Mouse (Mus musculus) liver, postnatal 0 days (tissue): ENCODE results near the gene Arfip1. TPM values are rescaled to one million over a fixed set of nuclear protein-coding genes. Genes with fewer than 3 reads are reported as not detected.

Source experiments
- ATAC-seq: fragments of 200-750 bp; cut with Nextera tagmentation; 2 replicates; pipeline ENCODE4 v1.8.0; 2017; ENCODE audit warnings: mild to moderate bottlenecking, moderate library complexity
- DNase-seq: peaks from one replicate; pipeline ENCODE4 v3.0.0-alpha.2; 2016
- H3K27ac ChIP-seq: fragments of 300-500 bp; sonication (generic); 2 replicates; pipeline ENCODE4 v1.5.1; 2014; ENCODE audit warnings: antibody characterized with exemption, moderate library complexity, mild to moderate bottlenecking, low read depth
- H3K27me3 ChIP-seq: fragments of 300-500 bp; sonication (generic); 2 replicates; pipeline ENCODE4 v1.6.1; 2014; ENCODE audit warnings: low read length, control low read depth, mixed read lengths; ENCODE audit not compliant: insufficient read depth
- H3K36me3 ChIP-seq: fragments of 300-500 bp; sonication (generic); replicated peaks from 2 replicates; pipeline ENCODE4 v1.6.1; 2014; ENCODE audit warnings: mild to moderate bottlenecking, control low read depth, low read length, moderate library complexity, mixed read lengths; ENCODE audit not compliant: insufficient read depth
- H3K4me1 ChIP-seq: fragments of 300-500 bp; sonication (generic); 2 replicates; pipeline ENCODE4 v1.6.1; 2014; ENCODE audit warnings: antibody characterized with exemption, mild to moderate bottlenecking, control low read depth; ENCODE audit not compliant: insufficient read depth
- H3K4me2 ChIP-seq: fragments of 300-500 bp; sonication (generic); 2 replicates; pipeline ENCODE4 v1.6.1; 2014; ENCODE audit warnings: low read depth, mild to moderate bottlenecking, low read length, moderate library complexity, mixed read lengths
- H3K4me3 ChIP-seq: fragments of 300-500 bp; sonication (generic); 2 replicates; pipeline ENCODE4 v1.5.1; 2014; ENCODE audit warnings: low read depth, low read length
- H3K9ac ChIP-seq: fragments of 300-500 bp; sonication (generic); replicated peaks from 2 replicates; pipeline ENCODE4 v1.6.1; 2014; ENCODE audit warnings: mild to moderate bottlenecking, moderate library complexity
- H3K9me3 ChIP-seq: fragments of 300-500 bp; sonication (generic); 2 replicates; pipeline ENCODE4 v1.6.1; 2016; ENCODE audit warnings: mild to moderate bottlenecking, control low read depth, low read length, mixed read lengths
- CTCF ChIP-seq: sonication (generic); IDR thresholded peaks from 2 replicates; pipeline ENCODE4 v1.5.1; 2016; ENCODE audit warnings: antibody characterized with exemption, low read depth
- EP300 ChIP-seq: IDR thresholded peaks from 2 replicates; pipeline ENCODE4 v1.6.1; 2016; ENCODE audit warnings: antibody characterized with exemption, low read depth, mild to moderate bottlenecking
- WGBS: fragments of 180-500 bp; shearing (Covaris S2); extraction: QIAGEN DNeasy Blood & Tissue Kit; methylation state at CpG from one replicate; pipeline ENCODE4 v1.1.7; 2014; ENCODE audit not compliant: insufficient replicate concordance; 5-methylcytosine and 5-hydroxymethylcytosine counted together
- polyA plus RNA-seq: library from polyadenylated mRNA; unstranded; fragments of >200 nt; fragmentation: Nextera tagmentation; extraction: Ambion mirVana; gene quantifications from 2 replicates; pipeline ENCODE4 v1.2.1, GENCODE M21; 2015

Arfip1 gene
- polyA plus RNA-seq = 13.2 and 15.1 TPM in 2 replicates

DNA sequence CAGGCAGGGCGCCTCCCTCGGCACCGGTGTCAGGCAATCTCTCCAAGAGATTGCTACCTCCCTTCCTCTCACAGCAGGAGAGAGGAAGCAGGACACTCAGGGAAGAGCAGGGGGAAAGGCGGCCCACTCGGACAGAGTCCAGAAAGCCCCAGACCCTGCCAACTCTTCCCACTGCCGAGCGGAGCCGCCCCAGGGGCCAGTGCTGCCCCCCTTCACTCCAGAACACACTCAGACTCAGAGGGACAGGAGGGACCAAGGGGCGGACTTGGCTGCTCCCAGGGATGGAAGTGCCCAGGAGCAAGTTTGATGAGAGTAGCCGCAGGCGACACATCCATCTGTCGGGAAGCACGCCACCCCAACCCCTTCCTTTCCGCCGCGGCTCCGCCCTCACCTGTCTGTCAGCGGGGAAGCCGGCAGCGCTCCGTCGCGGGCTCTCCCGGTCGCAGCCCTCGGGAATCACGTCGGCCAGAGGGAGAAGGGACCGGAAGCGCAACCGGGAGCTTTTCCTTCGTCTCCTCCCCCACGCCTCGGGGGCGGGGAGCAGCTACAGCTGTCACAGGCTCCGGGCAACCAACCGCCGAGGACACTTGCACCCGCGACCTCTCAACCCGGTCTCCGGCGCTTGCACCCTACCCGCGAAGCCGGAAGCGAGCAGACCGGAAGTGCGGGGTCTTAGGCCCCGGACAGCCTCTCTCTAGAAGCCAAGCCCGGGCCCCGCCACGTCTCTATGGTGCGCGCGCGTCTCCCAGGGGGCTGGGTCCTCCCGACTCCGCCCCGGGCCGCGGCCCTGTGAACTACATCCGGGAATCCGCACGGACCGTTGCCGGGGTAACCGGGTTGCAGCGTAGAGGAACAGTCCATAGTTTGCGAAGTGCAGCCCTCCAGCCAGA lies at the start of gene Arfip1:
TSS of gene Arfip1 (minus strand) at position 603 of the 890 bp plus-strand sequence.
- Histone ChIP-seq H3K27ac (peak within 1 kb of the TSS; percentile 82), H3K27me3 (no peaks in the 10 kb centered on the region), H3K9me3 (no peaks in the 10 kb centered on the region), H3K36me3 (no peaks in the 10 kb centered on the region), H3K4me1 (peaks cover 18% of the 10 kb centered on the region), H3K9ac (peak within 1 kb of the TSS; percentile 79), H3K4me2 (peak within 1 kb of the TSS; percentile 87), H3K4me3 (peak within 1 kb of the TSS; percentile 73)
- no peak; the same call in 1 of the 2 replicates for TF ChIP-seq EP300
- TF ChIP-seq CTCF = no peak
- 2% methylated on average over 68 of the region's 70 CpGs for WGBS
- DNase-seq (peak; percentile 97), ATAC-seq (peak; percentile 99)

DNA sequence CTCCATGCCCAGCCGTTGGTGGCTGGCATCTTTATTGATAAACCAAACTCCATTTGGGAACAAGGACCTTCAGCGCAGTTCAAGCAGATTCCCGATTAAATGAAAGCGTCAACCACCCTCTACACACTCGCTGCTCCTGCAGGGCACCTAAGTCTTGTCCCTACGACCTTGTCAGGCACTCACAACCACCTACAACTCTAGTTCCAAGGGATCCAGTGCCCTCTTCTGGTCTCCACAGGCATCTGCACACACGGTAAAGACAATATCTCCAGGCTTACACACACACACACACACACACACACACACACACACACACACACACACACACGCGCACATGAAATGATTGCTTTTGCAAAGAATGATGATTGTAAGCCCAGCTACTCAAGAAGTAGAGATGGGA lies 49.2 kb upstream of the Arfip1 start:
- Histone ChIP-seq H3K4me2 (no peak overlapping the region), H3K4me1 (no peaks in the 10 kb centered on the region), H3K9ac (no peak overlapping the region), H3K36me3 (no peaks in the 10 kb centered on the region), H3K9me3 (no peaks in the 10 kb centered on the region), H3K4me3 (no peak overlapping the region), H3K27ac (no peak overlapping the region), H3K27me3 (no peaks in the 10 kb centered on the region)
- WGBS = 86% methylated on average over 9 of the region's 9 CpGs
- no peak for DNase-seq
- ATAC-seq = no peak
- TF ChIP-seq EP300 = no peak
- no peak for TF ChIP-seq CTCF

DNA sequence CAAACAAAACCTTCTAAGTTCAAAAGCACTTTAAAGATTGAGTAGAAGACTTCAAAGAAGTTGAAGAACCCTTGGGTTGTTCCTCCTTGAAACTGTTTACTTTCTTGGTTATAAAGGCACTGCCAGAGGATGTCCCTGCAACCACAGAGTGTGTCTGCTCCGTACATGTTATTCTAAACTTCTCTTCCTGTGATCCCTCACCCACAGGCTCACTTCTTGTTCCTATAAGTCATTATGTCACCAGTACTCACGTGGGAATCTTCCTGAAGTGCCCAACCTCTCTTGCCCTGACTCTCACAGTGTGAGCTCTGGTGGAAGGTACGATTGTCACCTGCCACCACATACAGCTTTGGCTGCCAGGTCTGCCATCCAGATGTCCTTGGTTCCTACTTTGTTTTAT lies 39.6 kb upstream of the Arfip1 start:
- Histone ChIP-seq H3K36me3 (no peaks in the 10 kb centered on the region), H3K27ac (no peak overlapping the region), H3K4me2 (no peak overlapping the region), H3K4me3 (no peak overlapping the region), H3K4me1 (no peaks in the 10 kb centered on the region), H3K9ac (no peak overlapping the region), H3K27me3 (no peaks in the 10 kb centered on the region), H3K9me3 (no peaks in the 10 kb centered on the region)
- TF ChIP-seq CTCF (no peak), EP300 (no peak)
- DNase-seq (no peak), ATAC-seq (no peak)
- WGBS = 22% methylated on average over 3 of the region's 3 CpGs

DNA sequence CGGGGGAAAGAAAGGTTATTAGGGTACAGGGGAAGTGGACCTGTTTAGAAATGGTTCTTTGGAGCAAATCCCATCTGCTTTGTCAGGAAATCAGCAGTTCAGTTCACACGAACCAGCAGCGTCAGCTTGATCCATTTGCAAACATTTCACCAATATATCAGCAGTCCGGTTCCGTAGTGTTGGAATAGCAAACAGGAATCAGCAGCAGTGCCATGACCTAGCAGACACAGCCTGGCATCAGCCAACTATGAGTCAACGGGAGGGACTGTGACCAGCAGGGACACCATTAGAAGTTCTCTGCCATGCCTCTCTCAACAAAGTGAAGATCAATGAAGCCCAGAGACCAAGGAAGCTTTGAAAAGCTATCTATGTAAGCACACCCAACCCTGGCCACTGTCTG lies 37.3 kb upstream of the Arfip1 start:
- Histone ChIP-seq H3K9me3 (no peaks in the 10 kb centered on the region), H3K36me3 (no peaks in the 10 kb centered on the region), H3K4me1 (no peaks in the 10 kb centered on the region), H3K27me3 (no peaks in the 10 kb centered on the region), H3K4me3 (no peak overlapping the region), H3K4me2 (no peak overlapping the region), H3K27ac (no peak overlapping the region), H3K9ac (no peak overlapping the region)
- DNase-seq (no peak), ATAC-seq (no peak)
- 78% methylated on average over 6 of the region's 6 CpGs for WGBS
- TF ChIP-seq EP300 (no peak), CTCF (no peak)

DNA sequence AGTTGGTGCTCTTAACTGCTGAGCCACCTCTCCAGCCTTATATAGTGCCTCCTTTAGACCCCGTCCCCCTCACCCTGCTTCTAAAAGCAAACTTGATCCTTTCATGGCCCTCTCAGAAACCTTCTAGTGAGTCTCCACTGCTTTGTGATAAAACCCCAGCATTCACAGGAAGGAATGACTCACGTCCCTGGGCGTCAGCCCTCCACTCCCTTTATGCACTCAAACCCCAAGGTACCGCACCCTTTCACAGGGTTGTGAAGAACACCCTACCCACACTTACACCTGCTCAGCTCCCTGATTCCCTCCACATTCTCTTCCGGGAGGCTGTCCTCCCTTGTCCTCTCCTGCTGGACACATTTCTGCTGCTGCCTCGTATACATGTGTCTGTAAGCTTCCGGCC lies 36.6 kb upstream of the Arfip1 start:
- TF ChIP-seq CTCF = no peak
- TF ChIP-seq EP300 = no peak
- WGBS = 89% methylated on average over 7 of the region's 7 CpGs
- H3K36me3 ChIP-seq = no peaks in the 10 kb centered on the region

DNA sequence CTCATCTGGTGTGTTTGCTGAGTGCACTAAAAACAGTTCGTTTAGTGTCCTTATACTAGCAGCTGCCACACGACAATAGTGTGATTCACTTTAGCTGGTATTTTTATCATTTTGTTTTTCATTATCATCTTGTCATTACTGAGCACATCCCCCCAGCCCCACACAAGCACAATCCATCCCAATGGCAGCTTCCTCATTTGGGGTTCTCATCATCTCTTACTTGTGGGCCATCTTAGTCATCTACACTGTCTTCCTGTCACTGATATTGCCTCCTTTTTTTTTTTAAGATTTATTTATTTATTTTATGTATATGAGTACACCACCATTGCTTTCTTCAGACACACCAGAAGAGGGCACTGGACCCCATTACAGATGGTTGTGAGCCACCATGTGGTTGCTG lies 36.2 kb upstream of the Arfip1 start:
- H3K9ac ChIP-seq = no peak overlapping the region
- WGBS = 74% methylated on average over 2 of the region's 2 CpGs
- H3K4me2 ChIP-seq = no peak overlapping the region
- H3K9me3 ChIP-seq = no peaks in the 10 kb centered on the region
- H3K27ac ChIP-seq = no peak overlapping the region
- DNase-seq = no peak
- no peak overlapping the region for H3K4me3 ChIP-seq
- no peaks in the 10 kb centered on the region for H3K36me3 ChIP-seq
- no peak for ATAC-seq
- TF ChIP-seq CTCF (no peak), EP300 (no peak)
- no peaks in the 10 kb centered on the region for H3K4me1 ChIP-seq
- no peaks in the 10 kb centered on the region for H3K27me3 ChIP-seq

More for the DNA sequence above, 36.6 kb upstream of the Arfip1 start:
- no peak for DNase-seq
- no peaks in the 10 kb centered on the region for H3K9me3 ChIP-seq
- no peak overlapping the region for H3K4me2 ChIP-seq
- H3K4me1 ChIP-seq = no peaks in the 10 kb centered on the region
- no peak overlapping the region for H3K27ac ChIP-seq
- H3K4me3 ChIP-seq = no peak overlapping the region
- no peaks in the 10 kb centered on the region for H3K27me3 ChIP-seq
- ATAC-seq = no peak
- H3K9ac ChIP-seq = no peak overlapping the region
